Mouse (Mus musculus): ENCODE data around the gene Jade2. TPM values are rescaled to one million over a fixed set of nuclear protein-coding genes. Genes with fewer than 3 reads are reported as not detected.

Gene Jade2
- total RNA-seq, 2 experiments from 2014 or later: 12.3 to 13.4 TPM

Other genes with a start within 250 kb of the Jade2 start
- gene Nhp2, start 237.9 kb downstream of the Jade2 start, total RNA-seq (2021): 10 to 100 TPM; 46.5 to 49.4 TPM
- gene Rmnd5b, start 221.8 kb downstream of the Jade2 start, total RNA-seq (2021): 10 to 100 TPM; 52.3 to 54.6 TPM
- 10 to 100 TPM in 1 of 2 experiments, 1 to 10 TPM in 1; 9.1 to 11.0 TPM for gene N4bp3, start 206.8 kb downstream of the Jade2 start, total RNA-seq (2021)
- 1 to 10 TPM in 1 of 2 experiments, under 1 TPM in 1; 0.91 to 1.1 TPM for gene D930048N14Rik, start 206.7 kb downstream of the Jade2 start, total RNA-seq (2021)
- gene 0610009B22Rik, start 168.8 kb downstream of the Jade2 start, total RNA-seq (2021): 10 to 100 TPM; 31.3 to 31.6 TPM
- gene Sec24a, start 94.0 kb downstream of the Jade2 start, total RNA-seq (2021): 10 to 100 TPM; 20.9 to 24.4 TPM
- 10 to 100 TPM; 73.8 to 74.4 TPM for gene Sar1b, start 94.0 kb downstream of the Jade2 start, total RNA-seq (2021)
- 10 to 100 TPM; 32.8 to 32.9 TPM for gene Cdkn2aipnl, start 110.0 kb upstream of the Jade2 start, total RNA-seq (2021)
- gene Ube2b, start 143.1 kb upstream of the Jade2 start, total RNA-seq (2021): 100 to 1,000 TPM; 167 to 182 TPM
- gene Cdkl3, start 146.6 kb upstream of the Jade2 start, total RNA-seq (2021): 10 to 100 TPM; 11.9 to 17.0 TPM
- 100 to 1,000 TPM; 129 to 131 TPM for gene Ppp2ca, start 241.0 kb upstream of the Jade2 start, total RNA-seq (2021)